Mouse (Mus musculus): ENCODE measurements around the gene Gnpat.

The Gnpat gene

GRCm38 (mm10) chr8:124862321-124863162, at the start of gene Gnpat, which contains the start of gene 2810004N23Rik:
Gnpat (plus strand) TSS chr8:124863033.
2810004N23Rik (minus strand) TSS chr8:124863120.
- peak; percentile 90 for DNase-seq (ENCODE audit: low spot score)

- DNase-seq (ENCODE audit: low spot score): no peak
These were observed 49.5 kb upstream of the Gnpat start for GRCm38 (mm10) chr8:124813326-124813725.

GRCm38 (mm10) chr8:124815870-124816269, 47.0 kb upstream of the Gnpat start:
- DNase-seq (ENCODE audit: low spot score): no peak

- no peak for DNase-seq (ENCODE audit: low spot score)
These were observed 46.0 kb upstream of the Gnpat start for GRCm38 (mm10) chr8:124816866-124817265.

GRCm38 (mm10) chr8:124817361-124817760, 45.5 kb upstream of the Gnpat start:
- DNase-seq (ENCODE audit: low spot score): no peak

- DNase-seq (ENCODE audit: low spot score): no peak
These were observed 43.2 kb upstream of the Gnpat start for GRCm38 (mm10) chr8:124819612-124820115.

- DNase-seq (ENCODE audit: low spot score): no peak
These were observed 42.7 kb upstream of the Gnpat start for GRCm38 (mm10) chr8:124820125-124820524.

- DNase-seq (ENCODE audit: low spot score): no peak
These were observed 39.3 kb upstream of the Gnpat start for GRCm38 (mm10) chr8:124823497-124823896.

- DNase-seq (ENCODE audit: low spot score): peak; percentile 28
These were observed 36.2 kb upstream of the Gnpat start for GRCm38 (mm10) chr8:124826658-124827057.

- DNase-seq (ENCODE audit: low spot score): peak; percentile 64
These were observed 35.4 kb upstream of the Gnpat start for GRCm38 (mm10) chr8:124827387-124827786.

- peak; percentile 53 for DNase-seq (ENCODE audit: low spot score)
These were observed 34.1 kb upstream of the Gnpat start for GRCm38 (mm10) chr8:124828561-124829240.

- no peak for DNase-seq (ENCODE audit: low spot score)
These were observed 32.8 kb upstream of the Gnpat start for GRCm38 (mm10) chr8:124830050-124830449.

GRCm38 (mm10) chr8:124831531-124831930, 31.3 kb upstream of the Gnpat start:
- DNase-seq (ENCODE audit: low spot score): no peak

GRCm38 (mm10) chr8:124831941-124832340, 30.9 kb upstream of the Gnpat start:
- no peak for DNase-seq (ENCODE audit: low spot score)

GRCm38 (mm10) chr8:124833430-124834205, 29.2 kb upstream of the Gnpat start:
- no peak for DNase-seq (ENCODE audit: low spot score)

- no peak for DNase-seq (ENCODE audit: low spot score)
These were observed 27.0 kb upstream of the Gnpat start for GRCm38 (mm10) chr8:124835848-124836247.

GRCm38 (mm10) chr8:124836273-124836672, 26.6 kb upstream of the Gnpat start:
- DNase-seq (ENCODE audit: low spot score): no peak

GRCm38 (mm10) chr8:124836907-124837306, 25.9 kb upstream of the Gnpat start:
- no peak for DNase-seq (ENCODE audit: low spot score)

GRCm38 (mm10) chr8:124837956-124838355, 24.9 kb upstream of the Gnpat start:
- no peak for DNase-seq (ENCODE audit: low spot score)

GRCm38 (mm10) chr8:124839371-124839770, 23.5 kb upstream of the Gnpat start:
- DNase-seq (ENCODE audit: low spot score): no peak

GRCm38 (mm10) chr8:124840900-124841299, 21.9 kb upstream of the Gnpat start:
- DNase-seq (ENCODE audit: low spot score): no peak

- no peak for DNase-seq (ENCODE audit: low spot score)
These were observed 21.1 kb upstream of the Gnpat start for GRCm38 (mm10) chr8:124841775-124842174.

All from layer of hippocampus, adult 11-12 months (tissue).